Mouse (Mus musculus) lung, embryonic 16.5 days (tissue): ENCODE measurements around the gene Cyp2c29. TPM values are rescaled to one million over a fixed set of nuclear protein-coding genes. Genes with fewer than 3 reads are reported as not detected.
"Not testable (repeated sequence)": the region's sequence is repeated elsewhere in the genome, so short reads cannot be mapped to it uniquely, and the experiment has no call there.

Experiments
- ATAC-seq: fragments of 200-750 bp; cut with Nextera tagmentation; 2 replicates; pipeline ENCODE4 v1.8.0; 2017; ENCODE audit warnings: low read depth, mild to moderate bottlenecking, moderate library complexity
- H3K27ac ChIP-seq: fragments of 300-500 bp; sonication (generic); 2 replicates; pipeline ENCODE4 v1.5.1; 2014; ENCODE audit warnings: mild to moderate bottlenecking, control low read depth, low read length
- H3K27me3 ChIP-seq: fragments of 300-500 bp; sonication (generic); 2 replicates; pipeline ENCODE4 v1.6.1; 2014; ENCODE audit warnings: low read depth, low read length, mixed read lengths; ENCODE audit not compliant: control insufficient read depth, insufficient read depth
- H3K36me3 ChIP-seq: fragments of 300-500 bp; sonication (generic); 2 replicates; pipeline ENCODE4 v1.6.1; 2014; ENCODE audit warnings: low read length; ENCODE audit not compliant: control insufficient read depth, insufficient read depth
- H3K4me1 ChIP-seq: fragments of 300-500 bp; sonication (generic); replicated peaks from 2 replicates; pipeline ENCODE4 v1.6.1; 2014; ENCODE audit warnings: low read length, mixed read lengths; ENCODE audit not compliant: control insufficient read depth, insufficient read depth
- H3K4me2 ChIP-seq: fragments of 300-500 bp; sonication (generic); 2 replicates; pipeline ENCODE4 v1.6.1; 2014; ENCODE audit warnings: low read depth, low read length, control low read depth
- H3K4me3 ChIP-seq: fragments of 300-500 bp; sonication (generic); 2 replicates; pipeline ENCODE4 v1.5.1; 2014; ENCODE audit warnings: mild to moderate bottlenecking, low read length, control low read depth
- H3K9ac ChIP-seq: fragments of 300-500 bp; sonication (generic); 2 replicates; pipeline ENCODE4 v1.6.1; 2014; ENCODE audit warnings: low read length, control low read depth
- H3K9me3 ChIP-seq: fragments of 300-500 bp; sonication (generic); 2 replicates; pipeline ENCODE4 v1.6.1; 2016; ENCODE audit warnings: low read length; ENCODE audit not compliant: control insufficient read depth
- WGBS: fragments of 180-500 bp; shearing (Covaris S2); extraction: QIAGEN DNeasy Blood & Tissue Kit; methylation state at CpG from one replicate; pipeline ENCODE4 v1.1.7; 2014; 5-methylcytosine and 5-hydroxymethylcytosine counted together
- polyA plus RNA-seq: library from polyadenylated mRNA; unstranded; fragments of >200 nt; fragmentation: Nextera tagmentation; extraction: Ambion mirVana; gene quantifications from 2 replicates; pipeline ENCODE4 v1.2.1, GENCODE M21; 2015

The Cyp2c29 gene
- polyA plus RNA-seq = not detected in 2 replicates

DNA sequence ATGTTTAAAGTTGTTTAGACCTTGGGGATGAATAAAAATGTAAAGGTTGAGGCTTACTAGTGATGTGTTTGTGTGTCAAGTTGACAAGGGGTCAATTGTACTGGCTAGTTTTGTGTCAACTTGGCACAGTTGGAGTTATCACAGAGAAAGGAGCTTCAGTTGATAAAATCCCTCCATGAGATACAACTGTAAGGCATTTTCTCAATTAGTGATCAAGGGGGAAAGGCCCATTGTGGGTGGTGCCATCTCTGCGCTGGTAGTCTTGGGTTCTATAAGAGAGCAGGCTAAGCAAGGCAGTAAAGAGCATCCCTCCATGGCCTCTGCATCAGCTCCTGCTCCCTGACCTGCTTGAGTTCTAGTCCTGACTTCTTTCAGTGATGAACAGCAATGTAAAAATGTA is at the start of gene Cyp2c29:
TSS of gene Cyp2c29 (plus strand) at position 301 of the 400 bp plus-strand sequence.
- ATAC-seq = not testable (repeated sequence)
- WGBS = no CpG with 5 or more reads among the region's 1 CpGs

GRCm38 (mm10) chr19:39267036-39267435 is 2.2 kb upstream of the Cyp2c29 start:
- not testable (repeated sequence) for H3K9ac ChIP-seq, H3K4me2 ChIP-seq, H3K9me3 ChIP-seq, H3K4me3 ChIP-seq, H3K27me3 ChIP-seq, H3K4me1 ChIP-seq, ATAC-seq, H3K36me3 ChIP-seq, H3K27ac ChIP-seq
- WGBS = 61% methylated on average over 2 of the region's 2 CpGs

More for the DNA sequence above, at the start of gene Cyp2c29:
- H3K27me3 ChIP-seq, H3K4me3 ChIP-seq, H3K9me3 ChIP-seq, H3K27ac ChIP-seq, H3K4me1 ChIP-seq, H3K36me3 ChIP-seq, H3K4me2 ChIP-seq, H3K9ac ChIP-seq: not testable (repeated sequence)

DNA sequence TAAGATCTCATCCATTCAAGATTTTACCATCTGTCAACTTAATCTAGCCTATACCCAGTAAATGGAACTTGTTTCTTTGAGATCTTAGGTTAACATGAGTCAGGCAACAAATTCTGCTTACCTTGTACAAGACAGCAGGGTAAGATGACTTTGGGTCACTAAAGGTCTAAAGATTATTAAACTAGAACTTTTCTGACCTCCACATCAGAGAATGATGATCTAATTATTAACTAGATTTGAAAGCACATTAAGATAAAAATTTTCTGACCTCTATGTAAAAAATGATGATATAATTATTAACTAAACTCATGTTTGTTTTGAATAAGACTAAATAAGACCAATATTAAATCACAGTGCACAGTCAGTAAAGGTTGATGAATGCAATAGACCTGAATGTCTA is 13.6 kb downstream of the Cyp2c29 start:
- no peak overlapping the region for H3K9ac ChIP-seq
- H3K4me2 ChIP-seq = no peak overlapping the region
- no peaks in the 10 kb centered on the region for H3K27me3 ChIP-seq
- H3K9me3 ChIP-seq = no peaks in the 10 kb centered on the region; the same call in 1 of the 2 replicates
- H3K27ac ChIP-seq = no peak overlapping the region
- ATAC-seq = no peak
- H3K4me3 ChIP-seq = no peak overlapping the region
- H3K36me3 ChIP-seq = no peaks in the 10 kb centered on the region
- H3K4me1 ChIP-seq = no peaks in the 10 kb centered on the region

GRCm38 (mm10) chr19:39285637-39286036 is 16.4 kb downstream of the Cyp2c29 start:
- no peaks in the 10 kb centered on the region; the same call in 1 of the 2 replicates for H3K9me3 ChIP-seq
- H3K9ac ChIP-seq = no peak overlapping the region
- H3K36me3 ChIP-seq = no peaks in the 10 kb centered on the region
- H3K4me3 ChIP-seq = no peak overlapping the region
- no peak for ATAC-seq
- H3K27me3 ChIP-seq = no peaks in the 10 kb centered on the region
- no peak overlapping the region for H3K4me2 ChIP-seq
- H3K27ac ChIP-seq = no peak overlapping the region
- no peaks in the 10 kb centered on the region for H3K4me1 ChIP-seq

DNA sequence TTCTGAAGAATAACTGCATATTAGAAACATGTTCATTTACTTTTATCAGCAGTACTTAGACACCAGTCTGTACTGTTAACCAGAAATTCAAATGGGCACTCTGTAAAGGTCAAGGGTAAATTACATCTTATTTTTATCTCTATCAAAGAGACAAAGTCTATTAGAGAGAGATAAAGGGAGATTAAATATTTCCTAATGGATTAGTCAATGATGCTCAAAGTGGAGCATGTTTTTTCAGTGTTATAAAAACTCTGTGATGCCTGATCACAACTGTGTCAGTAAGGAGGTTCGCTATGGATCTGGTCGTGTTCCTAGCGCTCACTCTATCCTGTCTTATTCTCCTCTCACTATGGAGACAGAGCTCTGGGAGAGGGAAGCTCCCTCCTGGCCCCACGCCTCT is 17.6 kb downstream of the Cyp2c29 start:
- no peaks in the 10 kb centered on the region for H3K36me3 ChIP-seq
- H3K4me2 ChIP-seq = no peak overlapping the region
- no peaks in the 10 kb centered on the region; the same call in 1 of the 2 replicates for H3K9me3 ChIP-seq
- H3K27ac ChIP-seq = no peak overlapping the region
- WGBS = 72% methylated on average over 4 of the region's 4 CpGs
- no peaks in the 10 kb centered on the region for H3K27me3 ChIP-seq
- ATAC-seq = no peak
- H3K4me3 ChIP-seq = no peak overlapping the region
- H3K9ac ChIP-seq = no peak overlapping the region
- H3K4me1 ChIP-seq = no peaks in the 10 kb centered on the region

GRCm38 (mm10) chr19:39288978-39289377 is 19.8 kb downstream of the Cyp2c29 start:
- Histone ChIP-seq H3K4me3 (no peak overlapping the region), H3K9me3 (no peaks in the 10 kb centered on the region), H3K27ac (no peak overlapping the region), H3K4me2 (no peak overlapping the region), H3K4me1 (no peaks in the 10 kb centered on the region), H3K9ac (no peak overlapping the region), H3K36me3 (no peaks in the 10 kb centered on the region), H3K27me3 (no peaks in the 10 kb centered on the region)
- no peak for ATAC-seq
- WGBS = 57% methylated on average over 3 of the region's 3 CpGs

Other genes starting within 250 kb of the Cyp2c29 start
- not detected in 2 replicates for gene Cyp2c65, start 208.4 kb upstream of the Cyp2c29 start, polyA plus RNA-seq
- not detected in 2 replicates for gene Cyp2c66, start 155.5 kb upstream of the Cyp2c29 start, polyA plus RNA-seq
- not detected in 2 replicates for gene Cyp2c38, start 193.7 kb downstream of the Cyp2c29 start, polyA plus RNA-seq
- not detected in 2 replicates for gene Cyp2c39, start 241.5 kb downstream of the Cyp2c29 start, polyA plus RNA-seq